Mouse (Mus musculus) limb, embryonic 11.5 days (tissue): ENCODE measurements around the gene Map3k14. TPM values are rescaled to one million over a fixed set of nuclear protein-coding genes. Genes with fewer than 3 reads are reported as not detected.

Source experiments
- ATAC-seq: fragments of 200-750 bp; cut with Nextera tagmentation; 2 replicates; pipeline ENCODE4 v1.8.0; 2017; ENCODE audit warnings: low read depth; ENCODE audit not compliant: insufficient number of reproducible peaks, low FRiP score, low TSS enrichment
- DNase-seq: peaks from one replicate; pipeline ENCODE4 v3.0.0-alpha.2; 2015; ENCODE audit warnings: low spot score
- H3K27ac ChIP-seq: fragments of 300-500 bp; sonication (generic); replicated peaks from 2 replicates; pipeline ENCODE4 v1.5.1; 2014; ENCODE audit warnings: low read depth, mild to moderate bottlenecking, low read length
- H3K27me3 ChIP-seq: fragments of 300-500 bp; sonication (generic); 2 replicates; pipeline ENCODE4 v1.6.1; 2014; ENCODE audit warnings: mild to moderate bottlenecking, low read length, mixed read lengths; ENCODE audit not compliant: control insufficient read depth, insufficient read depth
- H3K36me3 ChIP-seq: fragments of 300-500 bp; sonication (generic); 2 replicates; pipeline ENCODE4 v1.6.1; 2014; ENCODE audit warnings: mild to moderate bottlenecking, low read length, moderate library complexity, mixed read lengths; ENCODE audit not compliant: control insufficient read depth, insufficient read depth
- H3K4me1 ChIP-seq: fragments of 300-500 bp; sonication (generic); 2 replicates; pipeline ENCODE4 v1.6.1; 2014; ENCODE audit warnings: low read length, mixed read lengths; ENCODE audit not compliant: control insufficient read depth, insufficient read depth
- H3K4me2 ChIP-seq: fragments of 300-500 bp; sonication (generic); 2 replicates; pipeline ENCODE4 v1.6.1; 2014; ENCODE audit warnings: low read depth, mild to moderate bottlenecking, moderate library complexity; ENCODE audit not compliant: severe bottlenecking
- H3K4me3 ChIP-seq: fragments of 300-500 bp; sonication (generic); 2 replicates; pipeline ENCODE4 v1.5.1; 2014; ENCODE audit warnings: low read depth, low read length
- H3K9ac ChIP-seq: fragments of 300-500 bp; sonication (generic); 2 replicates; pipeline ENCODE4 v1.6.1; 2014; ENCODE audit warnings: mild to moderate bottlenecking, low read length
- H3K9me3 ChIP-seq: fragments of 300-500 bp; sonication (generic); 2 replicates; pipeline ENCODE4 v1.6.1; 2016; ENCODE audit warnings: low read length; ENCODE audit not compliant: control insufficient read depth
- WGBS: fragments of 180-500 bp; shearing (Covaris S2); extraction: QIAGEN DNeasy Blood & Tissue Kit; methylation state at CpG from one replicate; pipeline ENCODE4 v1.1.7; 2014; 5-methylcytosine and 5-hydroxymethylcytosine counted together
- polyA plus RNA-seq: library from polyadenylated mRNA; unstranded; fragments of >200 nt; fragmentation: Nextera tagmentation; extraction: Ambion mirVana; gene quantifications from 2 replicates; pipeline ENCODE4 v1.2.1, GENCODE M21; 2014

Gene Map3k14
- polyA plus RNA-seq, 1 experiment from 2014 or later = 2.3 TPM

DNA sequence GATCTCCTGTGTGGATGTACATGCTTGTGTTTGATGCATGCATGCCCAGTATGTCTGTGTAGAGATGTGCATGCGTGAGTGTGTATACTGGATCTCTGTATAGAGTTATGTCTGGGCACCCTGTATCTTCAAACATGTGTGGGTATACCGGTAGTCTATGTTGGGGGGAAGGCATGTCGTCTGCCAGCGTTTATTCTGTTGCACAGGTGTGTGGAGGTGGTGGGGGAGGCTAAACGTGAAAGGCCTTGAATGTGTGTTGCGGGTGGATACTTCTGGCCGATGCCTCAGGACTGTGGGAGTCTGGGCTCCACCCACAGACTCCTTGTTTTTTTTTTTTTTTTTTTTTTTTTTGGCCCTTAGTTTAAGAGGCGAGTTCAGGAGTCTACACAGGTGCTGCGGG, 85.9 kb downstream of the Map3k14 start:
- ATAC-seq (no peak), DNase-seq (no peak)
- no peaks in the 10 kb centered on the region for H3K4me1 ChIP-seq
- H3K4me2 ChIP-seq = no peak overlapping the region
- H3K9me3 ChIP-seq = no peaks in the 10 kb centered on the region
- no peak overlapping the region for H3K27ac ChIP-seq
- H3K27me3 ChIP-seq = no peaks in the 10 kb centered on the region
- H3K9ac ChIP-seq = no peak overlapping the region
- H3K36me3 ChIP-seq = no peaks in the 10 kb centered on the region
- WGBS = 75% methylated on average over 9 of the region's 9 CpGs
- no peak overlapping the region for H3K4me3 ChIP-seq

- H3K27ac ChIP-seq = no peak overlapping the region
- DNase-seq (no peak), ATAC-seq (no peak)
- no peak overlapping the region for H3K9ac ChIP-seq
- H3K27me3 ChIP-seq = no peaks in the 10 kb centered on the region
- H3K4me1 ChIP-seq = no peaks in the 10 kb centered on the region
- H3K4me2 ChIP-seq = no peak overlapping the region
- no peak overlapping the region for H3K4me3 ChIP-seq
- no peaks in the 10 kb centered on the region for H3K36me3 ChIP-seq
- 73% methylated on average over 1 of the region's 1 CpGs for WGBS
- H3K9me3 ChIP-seq = no peaks in the 10 kb centered on the region
Measured at GRCm38 (mm10) chr11:103180426-103180825, 86.8 kb downstream of the Map3k14 start.

GRCm38 (mm10) chr11:103178748-103179147, 88.5 kb downstream of the Map3k14 start:
- ATAC-seq = no peak
- no peaks in the 10 kb centered on the region for H3K9me3 ChIP-seq

DNA sequence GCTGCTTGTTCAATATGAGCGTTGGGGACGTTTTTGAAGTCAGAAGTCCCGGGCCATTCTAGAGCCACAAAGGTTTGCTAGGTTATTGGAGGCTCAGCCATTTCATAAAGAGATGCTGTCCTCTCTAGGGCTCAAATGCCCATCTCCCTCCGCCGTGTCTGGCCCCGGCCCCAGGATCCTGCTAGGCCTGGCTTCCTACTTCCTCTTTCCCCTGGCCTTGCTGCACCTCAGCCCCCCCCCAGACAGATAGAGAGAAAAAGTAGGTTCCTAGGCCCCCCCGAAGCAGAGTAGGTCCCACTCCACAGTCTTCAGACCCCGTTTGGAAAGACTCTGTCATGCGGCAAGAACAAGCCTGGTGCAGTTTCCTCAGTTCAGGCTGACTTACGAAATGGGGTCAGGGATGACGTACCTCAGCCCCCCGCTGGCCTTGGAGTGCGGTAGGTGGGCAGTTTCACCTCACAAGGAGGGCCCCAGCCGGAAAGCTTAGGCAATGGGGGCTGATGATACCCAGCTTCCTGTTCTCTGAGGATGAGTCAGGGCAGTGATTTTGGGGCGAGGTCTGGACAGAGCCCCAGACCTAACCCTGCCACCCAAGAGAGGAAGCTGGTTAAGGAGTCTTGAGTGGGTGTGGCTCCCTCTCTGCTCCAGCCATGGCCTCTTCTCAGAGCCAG, 89.3 kb downstream of the Map3k14 start:
- no peaks in the 10 kb centered on the region for H3K36me3 ChIP-seq
- 0 out of 2 replicates have a peak, but pooled peaks cover 6% of the 10 kb centered on the region for H3K4me1 ChIP-seq
- H3K9ac ChIP-seq = no peak overlapping the region
- DNase-seq (no peak), ATAC-seq (no peak)
- H3K27ac ChIP-seq = no peak overlapping the region
- no peak overlapping the region for H3K4me3 ChIP-seq
- peaks cover 3% of the 10 kb centered on the region; the same call in 1 of the 2 replicates for H3K27me3 ChIP-seq
- H3K4me2 ChIP-seq = no peak overlapping the region
- H3K9me3 ChIP-seq = no peaks in the 10 kb centered on the region
- 83% methylated on average over 15 of the region's 15 CpGs for WGBS

More at GRCm38 (mm10) chr11:103178748-103179147, 88.5 kb downstream of the Map3k14 start:
- no peak overlapping the region for H3K9ac ChIP-seq
- H3K4me3 ChIP-seq = no peak overlapping the region
- no peak overlapping the region for H3K4me2 ChIP-seq
- 90% methylated on average over 8 of the region's 8 CpGs for WGBS
- DNase-seq = no peak
- no peak overlapping the region for H3K27ac ChIP-seq
- H3K27me3 ChIP-seq = 0 out of 2 replicates have a peak, but pooled peaks cover 2% of the 10 kb centered on the region
- no peaks in the 10 kb centered on the region for H3K36me3 ChIP-seq
- H3K4me1 ChIP-seq = 0 out of 2 replicates have a peak, but pooled peaks cover 6% of the 10 kb centered on the region

DNA sequence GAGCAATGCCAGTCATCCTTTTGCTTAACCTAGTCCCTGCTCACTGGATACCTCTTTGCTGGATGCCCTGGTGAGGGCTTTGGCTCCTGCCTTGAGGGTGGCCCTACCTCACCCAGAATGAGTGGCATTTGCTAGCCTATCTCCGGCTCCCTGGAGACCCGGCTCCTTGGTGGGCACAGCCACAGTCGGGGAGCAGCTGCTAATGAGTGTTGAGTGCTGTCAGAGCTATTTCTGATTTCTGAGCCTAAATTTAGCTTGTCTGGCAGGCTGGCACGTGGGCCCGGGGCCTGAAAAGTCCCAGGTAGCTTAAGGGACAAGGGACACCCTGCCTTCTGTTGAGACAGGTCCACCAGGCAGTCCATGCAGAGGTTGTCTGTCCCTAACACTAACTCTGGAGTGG, 90.1 kb downstream of the Map3k14 start:
- no peaks in the 10 kb centered on the region for H3K36me3 ChIP-seq
- H3K4me3 ChIP-seq = no peak overlapping the region
- no peaks in the 10 kb centered on the region for H3K9me3 ChIP-seq
- no peak overlapping the region for H3K4me2 ChIP-seq
- H3K27me3 ChIP-seq = peaks cover 9% of the 10 kb centered on the region
- WGBS = 83% methylated on average over 5 of the region's 5 CpGs
- H3K4me1 ChIP-seq = 0 out of 2 replicates have a peak, but pooled peaks cover 6% of the 10 kb centered on the region
- no peak overlapping the region for H3K9ac ChIP-seq
- ATAC-seq = no peak
- DNase-seq = no peak
- no peak overlapping the region for H3K27ac ChIP-seq

- no peak overlapping the region for H3K4me3 ChIP-seq
- no peaks in the 10 kb centered on the region for H3K36me3 ChIP-seq
- ATAC-seq = no peak
- peaks cover 16% of the 10 kb centered on the region for H3K27me3 ChIP-seq
- no peak overlapping the region for H3K27ac ChIP-seq
- 96% methylated on average over 1 of the region's 1 CpGs for WGBS
- H3K9ac ChIP-seq = no peak overlapping the region
- 0 out of 2 replicates have a peak, but pooled peaks cover 6% of the 10 kb centered on the region for H3K4me1 ChIP-seq
- H3K4me2 ChIP-seq = no peak overlapping the region
- no peaks in the 10 kb centered on the region for H3K9me3 ChIP-seq
- DNase-seq = no peak
Measured at GRCm38 (mm10) chr11:103176510-103176909, 90.8 kb downstream of the Map3k14 start.

DNA sequence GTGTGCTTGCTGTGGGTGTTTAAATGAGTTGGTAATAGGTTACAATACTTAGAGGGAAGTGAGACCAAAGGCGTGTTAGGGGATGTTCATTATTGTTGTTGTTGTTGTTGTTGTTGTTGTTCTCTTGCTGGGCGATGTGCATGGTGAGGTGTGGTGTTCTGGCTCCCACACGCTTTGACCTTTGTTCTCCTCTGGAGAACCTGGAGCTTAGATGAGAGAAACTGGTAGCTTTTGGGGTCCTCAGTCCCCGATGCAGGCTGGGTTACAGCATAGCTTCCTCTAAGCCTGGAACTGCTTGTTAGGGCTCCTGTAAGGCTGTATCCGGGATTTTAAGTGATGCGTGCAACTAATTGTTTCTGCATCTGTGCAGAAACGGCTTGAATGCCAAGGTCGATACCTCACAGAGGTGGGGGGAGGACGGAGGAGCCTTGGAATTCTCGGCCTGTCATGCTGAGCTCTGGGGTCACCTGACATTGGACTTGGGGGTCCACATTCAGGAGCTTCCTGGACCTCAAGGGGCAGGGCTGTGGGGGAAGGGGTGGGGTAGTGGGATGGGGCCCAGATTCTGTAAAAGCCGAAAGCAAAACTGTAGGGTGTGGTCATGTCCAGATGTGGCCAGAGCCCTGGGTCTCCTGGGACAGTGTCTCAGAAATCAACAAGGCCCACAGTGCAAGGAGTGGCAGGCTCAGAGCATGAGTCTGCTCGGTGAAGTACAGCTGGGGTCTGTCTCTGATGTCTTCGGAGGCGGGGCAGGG, 91.4 kb downstream of the Map3k14 start:
- WGBS = 81% methylated on average over 14 of the region's 14 CpGs
- ATAC-seq (no peak), DNase-seq (no peak)
- Histone ChIP-seq H3K27ac (no peak overlapping the region), H3K9me3 (no peaks in the 10 kb centered on the region), H3K27me3 (peaks cover 23% of the 10 kb centered on the region), H3K4me1 (0 out of 2 replicates have a peak, but pooled peaks cover 6% of the 10 kb centered on the region), H3K9ac (no peak overlapping the region), H3K36me3 (no peaks in the 10 kb centered on the region), H3K4me3 (no peak overlapping the region), H3K4me2 (no peak overlapping the region)

DNA sequence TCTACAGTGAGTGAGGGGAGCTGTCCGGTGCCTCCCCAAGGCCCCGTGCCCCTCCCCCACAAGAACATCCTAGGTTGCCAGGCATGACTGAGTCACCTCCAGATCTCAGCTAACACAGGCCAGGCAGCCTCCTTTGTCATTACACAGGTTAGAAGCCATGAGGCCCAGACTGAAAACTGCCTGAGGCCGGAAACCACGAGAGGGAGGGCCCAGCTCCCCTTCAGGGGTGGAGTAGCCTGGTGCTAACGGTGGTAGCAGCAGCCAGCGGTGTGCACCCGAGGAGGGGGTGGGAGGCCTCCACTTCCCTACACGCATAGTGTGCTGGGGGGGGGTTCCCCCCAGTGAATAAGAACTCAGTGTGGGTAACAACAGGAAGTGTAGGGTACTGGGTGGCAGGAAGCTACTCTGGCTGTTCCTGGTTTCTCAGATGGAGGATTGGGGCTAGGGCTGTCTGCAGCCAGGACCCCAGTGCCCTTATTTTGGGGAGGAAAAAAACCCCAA, 92.3 kb downstream of the Map3k14 start:
- no peak overlapping the region for H3K4me2 ChIP-seq
- no peak overlapping the region for H3K27ac ChIP-seq
- no peaks in the 10 kb centered on the region for H3K36me3 ChIP-seq
- peaks cover 11% of the 10 kb centered on the region; the same call in 1 of the 2 replicates for H3K4me1 ChIP-seq
- ATAC-seq (no peak), DNase-seq (no peak)
- 48% methylated on average over 8 of the region's 8 CpGs for WGBS
- H3K9me3 ChIP-seq = no peaks in the 10 kb centered on the region
- H3K27me3 ChIP-seq = peaks cover 32% of the 10 kb centered on the region
- no peak overlapping the region for H3K4me3 ChIP-seq
- H3K9ac ChIP-seq = 0 out of 2 replicates have a peak overlapping the region, but pooled peaks have one; percentile 12
